Mouse (Mus musculus): ENCODE measurements around the gene Nat8l. TPM values are rescaled to one million over a fixed set of nuclear protein-coding genes. Genes with fewer than 3 reads are reported as not detected.
A peak's percentile ranks its signal among the peaks of the same experiment; 100 is the strongest.
"Not testable (repeated sequence)": the region's sequence is repeated elsewhere in the genome, so short reads cannot be mapped to it uniquely, and the experiment has no call there.

The Nat8l gene
- 0.47 and 0.73 TPM in 2 replicates for polyA plus RNA-seq (2016; fragmentation: Nextera tagmentation; extraction: Ambion mirVana)

DNA sequence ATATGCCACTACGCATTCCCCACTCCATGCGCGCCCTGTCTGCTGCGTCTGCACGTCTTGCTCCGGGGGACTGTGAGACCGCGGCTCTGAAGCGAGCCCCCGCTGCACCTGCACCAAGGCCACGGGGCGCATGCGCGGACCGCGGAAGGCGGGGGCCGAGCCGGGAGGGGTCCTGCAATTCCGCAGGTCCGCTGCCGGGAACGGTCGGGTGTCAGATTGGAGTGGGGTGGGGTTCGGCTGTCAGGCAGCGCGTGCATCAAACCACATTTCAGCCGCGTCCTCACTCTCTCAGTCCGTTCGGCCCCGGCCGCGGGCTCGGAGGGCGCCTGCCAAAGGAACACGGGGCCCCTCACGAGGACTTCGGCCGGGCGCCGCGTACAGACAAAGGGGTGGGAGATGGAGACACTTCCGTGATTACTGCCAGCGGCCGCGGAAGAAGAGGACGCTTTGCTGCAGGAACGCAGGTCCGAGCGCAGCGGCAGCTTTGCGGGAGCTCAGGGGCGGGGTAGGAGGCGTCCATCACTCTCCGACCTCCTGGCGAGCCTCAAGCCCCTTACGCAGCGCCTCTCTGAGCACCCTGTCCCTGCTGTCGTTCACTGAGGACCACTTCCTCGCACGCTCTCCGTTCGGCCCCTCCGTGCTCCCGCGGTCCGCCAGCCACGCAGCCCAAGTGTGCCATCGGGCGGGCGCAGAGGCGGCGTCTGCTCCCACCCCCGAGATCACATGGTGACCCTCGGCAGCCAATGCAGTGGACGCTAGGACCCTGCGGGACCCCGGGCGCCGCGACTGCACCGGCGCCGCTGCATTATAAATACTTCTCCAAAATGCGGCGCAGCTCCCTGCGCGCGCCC lies at the start of gene Nat8l:
TSS of gene Nat8l (plus strand) at position 142 of the 851 bp plus-strand sequence.
- Histone ChIP-seq H3K9me3 (no peaks in the 10 kb centered on the region), H3K4me3 (peak within 1 kb of the TSS; percentile 72), H3K27ac (replicated peaks) (peak within 1 kb of the TSS; percentile 84), H3K27me3 (replicated peaks; ENCODE audit: low read depth, poor library complexity, severe bottlenecking) (peaks cover 76% of the 10 kb centered on the region), H3K36me3 (replicated peaks) (peaks cover 5% of the 10 kb centered on the region; the same call in 1 of the 2 replicates), H3K4me1 (peaks cover 35% of the 10 kb centered on the region)
- peak; percentile 87 for DNase-seq (ENCODE audit: low spot score)
- under 1% methylated on average over 90 of the region's 90 CpGs for whole genome bisulfite sequencing

DNA sequence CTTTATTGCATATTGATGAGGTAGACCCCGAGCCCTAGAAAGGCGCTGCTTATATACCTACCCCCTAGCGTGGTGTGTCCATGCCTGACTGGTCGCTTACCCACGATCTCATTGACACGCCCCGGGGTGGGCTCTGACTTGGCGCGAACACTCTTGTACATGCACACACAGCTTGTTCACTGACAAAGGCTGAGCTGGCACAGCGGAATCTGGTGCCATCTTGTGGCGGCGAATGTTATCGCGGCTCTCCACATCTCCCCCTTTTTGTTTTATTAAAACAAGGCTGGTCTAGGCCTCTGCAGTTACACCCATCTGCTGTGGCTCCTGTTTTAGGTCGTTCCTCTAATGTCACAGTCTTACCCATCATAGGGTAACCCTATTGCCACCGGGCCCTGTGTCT lies 48.7 kb upstream of the Nat8l start:
- not testable (repeated sequence) for H3K4me3 ChIP-seq; H3K4me1 ChIP-seq; DNase-seq (ENCODE audit: low spot score); H3K36me3 ChIP-seq (replicated peaks); H3K27me3 ChIP-seq (replicated peaks; ENCODE audit: low read depth, poor library complexity, severe bottlenecking); H3K27ac ChIP-seq (replicated peaks)
- WGBS = 84% methylated on average over 16 of the region's 16 CpGs
- H3K9me3 ChIP-seq = peaks cover 45% of the 10 kb centered on the region

DNA sequence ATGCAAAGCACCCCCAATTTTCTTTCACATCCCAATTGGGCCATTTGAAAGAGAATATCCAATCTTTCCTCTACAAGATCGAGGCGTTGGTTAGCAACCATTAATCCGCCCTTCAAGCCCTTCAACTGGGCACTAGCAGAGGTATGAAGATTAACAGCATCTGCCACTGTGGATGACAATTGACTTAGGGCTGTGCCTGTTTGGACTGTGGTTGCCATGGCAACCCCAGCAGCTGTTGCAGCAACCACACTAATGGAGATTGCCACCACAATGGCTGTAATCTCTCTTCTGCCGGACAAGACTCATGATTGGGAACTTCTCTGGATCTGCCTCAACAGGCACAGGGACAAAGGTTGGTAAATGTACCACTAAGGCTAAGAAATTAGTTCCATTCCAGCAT lies 47.5 kb upstream of the Nat8l start:
- Histone ChIP-seq H3K36me3 (replicated peaks) (no peaks in the 10 kb centered on the region), H3K9me3 (peaks cover 37% of the 10 kb centered on the region), H3K4me1 (no peaks in the 10 kb centered on the region), H3K27ac (replicated peaks) (no peak overlapping the region), H3K27me3 (replicated peaks; ENCODE audit: low read depth, poor library complexity, severe bottlenecking) (no peaks in the 10 kb centered on the region), H3K4me3 (no peak overlapping the region)
- DNase-seq (ENCODE audit: low spot score) = no peak
- WGBS = 92% methylated on average over 4 of the region's 4 CpGs

DNA sequence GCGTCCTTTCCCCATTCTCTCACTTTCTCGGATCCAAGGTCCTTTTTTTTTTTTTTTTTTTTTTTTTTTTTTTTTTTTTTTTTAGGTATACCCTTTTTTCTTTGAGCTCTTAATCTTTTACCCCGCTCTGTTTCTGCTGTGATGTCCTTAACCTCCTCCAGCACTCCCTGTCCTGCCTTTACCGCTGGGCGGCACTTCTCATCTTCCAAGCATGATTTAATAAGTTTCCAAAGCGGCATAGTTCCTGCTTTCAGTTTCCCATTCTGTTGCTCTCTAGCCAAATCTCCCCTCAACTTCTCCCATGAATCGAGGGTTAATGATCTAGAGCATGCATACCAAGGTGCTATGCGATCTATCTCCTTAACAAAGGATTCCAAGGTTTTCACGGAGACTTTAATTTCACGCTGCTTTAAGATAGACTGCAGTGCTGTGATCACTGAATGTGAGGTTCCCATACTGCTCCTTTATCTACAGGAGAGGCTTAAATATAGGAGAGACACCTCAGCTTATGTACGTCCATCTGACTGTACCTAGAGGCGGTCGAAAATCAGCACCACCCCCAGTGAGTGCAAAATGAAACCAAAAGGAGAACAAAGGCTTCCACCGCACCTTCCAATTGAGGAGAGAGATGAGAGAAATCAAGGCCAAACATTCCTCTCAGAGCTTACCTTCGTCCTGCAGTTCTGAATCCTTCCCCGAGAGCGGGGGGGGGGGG lies 42.2 kb upstream of the Nat8l start:
- H3K4me1 ChIP-seq = no peaks in the 10 kb centered on the region

DNA sequence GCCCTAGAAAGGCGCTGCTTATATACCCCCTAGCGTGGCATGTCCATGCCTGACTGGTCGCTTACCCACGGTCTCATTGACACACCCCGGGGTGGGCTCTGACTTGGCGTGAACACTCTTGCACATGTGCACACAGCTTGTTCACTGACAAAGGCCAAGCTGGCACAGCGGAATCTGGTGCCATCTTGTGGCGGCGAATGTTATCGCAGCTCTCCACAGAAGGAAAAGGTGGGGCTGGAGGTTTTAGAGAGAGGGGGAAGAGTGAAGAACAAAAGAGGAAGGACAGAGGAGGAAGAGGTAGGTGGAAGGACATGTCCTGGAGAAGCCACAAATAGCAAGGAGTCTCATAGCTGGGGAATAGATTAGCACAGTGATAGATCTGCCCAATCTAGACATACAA lies 41.4 kb upstream of the Nat8l start:
- Histone ChIP-seq H3K36me3 (replicated peaks) (no peaks in the 10 kb centered on the region), H3K27me3 (replicated peaks; ENCODE audit: low read depth, poor library complexity, severe bottlenecking) (no peaks in the 10 kb centered on the region), H3K4me1 (no peaks in the 10 kb centered on the region), H3K9me3 (peaks cover 28% of the 10 kb centered on the region), H3K4me3 (no peak overlapping the region), H3K27ac (replicated peaks) (no peak overlapping the region)
- peak; percentile 73 for DNase-seq (ENCODE audit: low spot score)
- WGBS = 44% methylated on average over 10 of the region's 10 CpGs

More for the DNA sequence above, 42.2 kb upstream of the Nat8l start:
- 86% methylated on average over 17 of the region's 17 CpGs for WGBS
- DNase-seq (ENCODE audit: low spot score) = no peak
- Histone ChIP-seq H3K27me3 (replicated peaks; ENCODE audit: low read depth, poor library complexity, severe bottlenecking) (no peaks in the 10 kb centered on the region), H3K4me3 (no peak overlapping the region), H3K27ac (replicated peaks) (no peak overlapping the region), H3K36me3 (replicated peaks) (no peaks in the 10 kb centered on the region), H3K9me3 (peaks cover 25% of the 10 kb centered on the region)

DNA sequence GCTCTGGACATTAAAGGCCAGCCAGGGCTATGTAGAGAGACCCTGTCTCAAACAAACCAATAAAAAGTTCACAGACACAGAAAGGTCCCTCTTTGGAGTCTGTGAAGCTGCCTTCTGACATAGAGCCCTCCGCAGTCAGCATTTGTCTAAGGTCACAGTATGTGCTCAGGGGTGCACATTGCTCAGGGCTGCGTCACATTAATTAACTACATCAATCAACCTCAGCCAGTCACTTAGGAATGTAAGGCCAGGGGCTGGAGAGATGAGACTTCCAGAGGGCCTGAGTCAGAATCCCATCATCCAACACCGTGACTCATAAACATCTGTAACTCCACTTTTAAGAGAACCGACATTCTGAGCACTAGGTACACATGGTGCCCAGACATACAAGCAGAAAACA lies 39.9 kb upstream of the Nat8l start:
- Histone ChIP-seq H3K9me3 (peaks cover 28% of the 10 kb centered on the region), H3K4me3 (no peak overlapping the region), H3K4me1 (no peaks in the 10 kb centered on the region), H3K36me3 (replicated peaks) (no peaks in the 10 kb centered on the region), H3K27ac (replicated peaks) (no peak overlapping the region), H3K27me3 (replicated peaks; ENCODE audit: low read depth, poor library complexity, severe bottlenecking) (no peaks in the 10 kb centered on the region)
- no peak for DNase-seq (ENCODE audit: low spot score)
- 88% methylated on average over 4 of the region's 4 CpGs for WGBS

DNA sequence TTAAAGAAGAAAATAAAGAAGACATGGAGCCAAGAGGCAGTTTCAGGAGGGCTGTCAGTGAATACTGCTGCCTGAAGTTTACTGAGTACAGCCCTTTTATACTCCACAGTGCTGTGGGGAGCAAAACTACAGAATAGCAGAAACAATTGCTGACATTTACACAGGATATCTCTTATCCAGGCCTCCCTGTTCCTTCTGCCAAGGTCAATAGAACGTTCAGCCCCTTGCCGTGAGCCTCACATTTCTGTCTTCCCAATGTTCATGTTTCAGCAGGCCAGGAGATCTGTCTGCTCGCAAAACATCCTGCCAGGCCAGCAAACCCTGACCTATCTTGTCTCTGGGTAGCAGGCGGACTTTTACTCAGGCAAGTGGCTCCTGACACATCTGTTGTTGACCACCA lies 36.4 kb upstream of the Nat8l start:
- H3K4me1 ChIP-seq = no peaks in the 10 kb centered on the region
- DNase-seq (ENCODE audit: low spot score) = no peak
- H3K9me3 ChIP-seq = peaks cover 13% of the 10 kb centered on the region; the same call in 1 of the 2 replicates
- no peaks in the 10 kb centered on the region for H3K27me3 ChIP-seq (replicated peaks; ENCODE audit: low read depth, poor library complexity, severe bottlenecking)
- H3K4me3 ChIP-seq = no peak overlapping the region
- H3K36me3 ChIP-seq (replicated peaks) = no peaks in the 10 kb centered on the region
- 85% methylated on average over 4 of the region's 4 CpGs for WGBS
- H3K27ac ChIP-seq (replicated peaks) = no peak overlapping the region

DNA sequence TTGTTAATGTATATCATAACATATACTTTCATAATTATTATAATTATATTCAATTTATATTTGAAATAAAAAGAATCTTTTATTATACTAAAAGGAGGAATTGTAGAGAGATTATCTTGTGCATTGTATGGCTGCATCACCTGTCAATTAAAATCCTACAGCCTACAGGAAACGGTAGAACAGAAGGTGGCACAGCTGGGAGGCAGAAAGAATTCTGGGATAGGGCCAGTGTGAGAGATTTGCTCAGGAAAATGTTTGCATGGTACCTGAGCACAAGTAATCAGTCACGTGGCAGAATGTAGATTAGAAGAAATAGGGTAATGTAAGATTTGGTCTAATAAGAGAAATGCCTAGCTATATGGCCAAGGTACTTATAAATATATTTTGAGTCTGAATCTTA lies 21.0 kb upstream of the Nat8l start:
- H3K9me3 ChIP-seq = 0 out of 2 replicates have a peak, but pooled peaks cover 2% of the 10 kb centered on the region
- WGBS = 70% methylated on average over 2 of the region's 2 CpGs
- no peaks in the 10 kb centered on the region for H3K4me1 ChIP-seq
- no peak overlapping the region for H3K4me3 ChIP-seq
- no peaks in the 10 kb centered on the region for H3K27me3 ChIP-seq (replicated peaks; ENCODE audit: low read depth, poor library complexity, severe bottlenecking)
- no peaks in the 10 kb centered on the region; the same call in 1 of the 2 replicates for H3K36me3 ChIP-seq (replicated peaks)
- H3K27ac ChIP-seq (replicated peaks) = no peak overlapping the region
- DNase-seq (ENCODE audit: low spot score) = no peak

DNA sequence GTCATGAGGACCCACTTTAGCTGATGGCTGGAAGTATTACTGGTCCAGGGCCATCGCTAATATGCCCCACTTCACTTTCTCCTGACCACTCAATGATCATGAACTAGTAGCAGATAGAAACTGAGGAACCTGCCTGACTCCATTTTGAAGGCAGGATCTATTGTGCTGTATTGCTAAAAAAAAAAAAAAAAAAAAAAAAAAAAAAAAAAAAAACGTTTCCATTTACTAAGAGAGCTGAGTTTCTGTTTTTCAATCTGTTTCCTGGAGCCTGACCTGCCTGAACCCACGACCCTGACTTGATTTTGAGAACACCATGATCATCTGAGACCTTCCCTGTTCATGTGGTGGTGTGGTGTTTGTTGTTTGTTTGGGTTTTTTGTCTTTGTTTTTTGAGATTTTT lies 19.5 kb upstream of the Nat8l start:
- Histone ChIP-seq H3K4me3 (no peak overlapping the region), H3K27me3 (replicated peaks; ENCODE audit: low read depth, poor library complexity, severe bottlenecking) (no peaks in the 10 kb centered on the region), H3K36me3 (replicated peaks) (no peaks in the 10 kb centered on the region; the same call in 1 of the 2 replicates), H3K9me3 (0 out of 2 replicates have a peak, but pooled peaks cover 2% of the 10 kb centered on the region), H3K27ac (replicated peaks) (no peak overlapping the region), H3K4me1 (no peaks in the 10 kb centered on the region)
- DNase-seq (ENCODE audit: low spot score) = no peak
- WGBS = 52% methylated on average over 3 of the region's 3 CpGs

DNA sequence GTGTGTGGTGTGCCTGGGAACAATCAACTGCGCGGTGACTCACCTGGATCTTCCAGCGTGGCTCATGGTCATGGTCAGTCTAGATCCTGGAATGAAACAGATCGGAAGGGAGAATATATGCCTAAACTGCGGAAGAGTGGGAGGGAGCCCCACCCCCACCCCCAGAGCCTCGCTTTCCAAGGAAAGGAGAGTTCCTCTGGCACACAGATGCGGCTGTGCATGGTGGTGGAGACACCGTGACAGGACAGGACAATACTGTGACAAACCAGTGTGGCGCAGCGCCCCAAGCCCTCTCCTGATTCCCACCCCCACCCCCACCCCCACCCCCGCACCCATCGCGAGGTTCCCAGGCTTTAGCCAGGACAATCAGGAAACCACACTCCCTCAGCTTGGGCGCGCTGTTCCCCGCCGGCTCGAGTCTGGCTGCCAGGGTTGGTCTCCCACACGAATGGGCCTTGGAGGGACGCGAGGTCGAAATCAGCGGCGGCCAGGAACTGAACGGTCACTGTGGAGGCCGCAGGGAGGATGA lies 13.0 kb upstream of the Nat8l start:
- 3% methylated on average over 26 of the region's 26 CpGs for WGBS
- no peak for DNase-seq (ENCODE audit: low spot score)
- H3K27ac ChIP-seq (replicated peaks) = peak overlapping the region; percentile 93
- H3K9me3 ChIP-seq = 0 out of 2 replicates have a peak, but pooled peaks cover 2% of the 10 kb centered on the region
- peaks cover 40% of the 10 kb centered on the region for H3K4me1 ChIP-seq
- H3K27me3 ChIP-seq (replicated peaks; ENCODE audit: low read depth, poor library complexity, severe bottlenecking) = peaks cover 6% of the 10 kb centered on the region; the same call in 1 of the 2 replicates
- peak overlapping the region; percentile 97 for H3K4me3 ChIP-seq
- peaks cover 12% of the 10 kb centered on the region for H3K36me3 ChIP-seq (replicated peaks)

DNA sequence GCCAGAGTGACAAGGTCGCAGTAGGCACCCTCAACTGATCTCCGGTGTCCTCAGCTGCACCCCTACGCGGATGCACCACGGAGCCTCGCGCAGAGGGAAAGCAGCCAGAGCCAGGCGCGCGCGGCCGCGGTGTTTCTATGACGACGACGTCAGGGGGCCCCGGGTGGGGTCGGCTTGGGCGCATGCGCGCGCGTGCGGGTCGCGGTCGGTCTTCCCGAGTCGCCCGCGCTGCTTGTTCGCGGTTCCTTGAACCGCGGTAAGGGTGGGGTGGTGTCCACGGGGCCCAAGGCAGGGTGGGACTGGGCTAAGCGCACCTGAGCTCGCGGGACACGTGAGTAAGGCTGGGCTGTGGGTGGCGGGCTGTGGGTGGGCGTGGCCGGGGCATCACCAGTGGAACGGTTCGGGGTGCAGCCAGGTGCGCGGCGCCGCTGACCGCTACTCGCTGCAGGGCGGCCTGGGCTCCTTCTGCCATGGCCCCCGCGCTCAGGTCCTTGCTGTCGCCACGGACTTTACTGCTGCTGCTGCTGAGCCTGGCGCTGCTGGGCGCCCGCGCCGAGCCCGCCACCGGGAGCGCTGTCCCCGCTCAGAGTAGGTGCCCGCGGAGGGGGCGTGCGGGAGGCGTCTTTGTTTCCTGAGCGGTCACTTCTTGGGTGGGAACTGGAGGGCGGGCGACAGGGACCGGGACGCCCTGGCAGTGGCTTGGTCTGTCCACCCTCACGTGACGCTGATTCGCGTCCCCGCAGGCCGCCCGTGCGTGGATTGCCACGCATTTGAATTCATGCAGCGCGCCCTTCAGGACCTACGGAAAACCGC lies 12.3 kb upstream of the Nat8l start, which contains the start of gene Gm1673:
TSS of gene Gm1673 (plus strand) at position 125 of the 813 bp plus-strand sequence.
- Histone ChIP-seq H3K4me1 (peaks cover 40% of the 10 kb centered on the region), H3K9me3 (0 out of 2 replicates have a peak, but pooled peaks cover 2% of the 10 kb centered on the region), H3K4me3 (peak within 1 kb of the TSS; percentile 97), H3K27ac (replicated peaks) (peak within 1 kb of the TSS; percentile 93), H3K27me3 (replicated peaks; ENCODE audit: low read depth, poor library complexity, severe bottlenecking) (peaks cover 6% of the 10 kb centered on the region; the same call in 1 of the 2 replicates), H3K36me3 (replicated peaks) (peaks cover 12% of the 10 kb centered on the region)
- under 1% methylated on average over 88 of the region's 88 CpGs for WGBS
- peak; percentile 94 for DNase-seq (ENCODE audit: low spot score)

Data from embryonic facial prominence, embryonic 10.5 days (tissue).